Mouse (Mus musculus): Measurements from ENCODE around the gene Tle6. TPM values are rescaled to one million over a fixed set of nuclear protein-coding genes. Genes with fewer than 3 reads are reported as not detected.
A peak's percentile ranks its signal among the peaks of the same experiment; 100 is the strongest.
"Not testable (repeated sequence)": the region's sequence is repeated elsewhere in the genome, so short reads cannot be mapped to it uniquely, and the experiment has no call there.

The Tle6 gene
- polyA plus RNA-seq, 1 experiment from 2014 or later = 12.1 TPM

- H3K27ac ChIP-seq; H3K9ac ChIP-seq; H3K36me3 ChIP-seq; H3K9me3 ChIP-seq (replicated peaks); H3K4me2 ChIP-seq; ATAC-seq; H3K4me3 ChIP-seq: not testable (repeated sequence)
- H3K27me3 ChIP-seq (replicated peaks) = peaks cover 21% of the 10 kb centered on the region
- H3K4me1 ChIP-seq = peaks cover 35% of the 10 kb centered on the region
- 51% methylated on average over 4 of the region's 4 CpGs for WGBS (ENCODE audit: insufficient replicate concordance)
Observed at GRCm38 (mm10) chr10:81640825-81641224, 40.0 kb upstream of the Tle6 start.

- 45% methylated on average over 6 of the region's 6 CpGs for WGBS (ENCODE audit: insufficient replicate concordance)
- ATAC-seq = no peak
Observed at GRCm38 (mm10) chr10:81638101-81638500, 37.2 kb upstream of the Tle6 start.

GRCm38 (mm10) chr10:81636338-81636737 is 35.5 kb upstream of the Tle6 start:
- H3K9me3 ChIP-seq (replicated peaks) = no peaks in the 10 kb centered on the region
- no peak overlapping the region for H3K4me2 ChIP-seq
- no peak overlapping the region for H3K9ac ChIP-seq
- ATAC-seq = no peak
- no peaks in the 10 kb centered on the region for H3K36me3 ChIP-seq
- peaks cover 32% of the 10 kb centered on the region for H3K27me3 ChIP-seq (replicated peaks)
- no peak overlapping the region for H3K27ac ChIP-seq
- peaks cover 32% of the 10 kb centered on the region for H3K4me1 ChIP-seq
- H3K4me3 ChIP-seq = no peak overlapping the region
- 10% methylated on average over 8 of the region's 8 CpGs for WGBS (ENCODE audit: insufficient replicate concordance)

More at GRCm38 (mm10) chr10:81638101-81638500, 37.2 kb upstream of the Tle6 start:
- no peaks in the 10 kb centered on the region for H3K36me3 ChIP-seq
- H3K9me3 ChIP-seq (replicated peaks) = no peaks in the 10 kb centered on the region
- no peak overlapping the region for H3K4me2 ChIP-seq
- no peak overlapping the region for H3K27ac ChIP-seq
- no peak overlapping the region for H3K4me3 ChIP-seq
- H3K4me1 ChIP-seq = peaks cover 42% of the 10 kb centered on the region
- H3K9ac ChIP-seq = no peak overlapping the region
- peaks cover 32% of the 10 kb centered on the region for H3K27me3 ChIP-seq (replicated peaks)

GRCm38 (mm10) chr10:81633253-81634099 is 32.6 kb upstream of the Tle6 start:
- 5% methylated on average over 37 of the region's 37 CpGs for WGBS (ENCODE audit: insufficient replicate concordance)
- H3K27ac ChIP-seq = peak overlapping the region; percentile 71
- no peaks in the 10 kb centered on the region for H3K9me3 ChIP-seq (replicated peaks)
- no peaks in the 10 kb centered on the region for H3K36me3 ChIP-seq
- H3K4me2 ChIP-seq = peak overlapping the region; percentile 75
- H3K27me3 ChIP-seq (replicated peaks) = peaks cover 25% of the 10 kb centered on the region
- ATAC-seq = peak; percentile 96
- peaks cover 33% of the 10 kb centered on the region for H3K4me1 ChIP-seq
- H3K9ac ChIP-seq = peak overlapping the region; percentile 58
- peak overlapping the region; percentile 53 for H3K4me3 ChIP-seq

- Histone ChIP-seq H3K27me3 (replicated peaks) (peaks cover 6% of the 10 kb centered on the region; the same call in 1 of the 2 replicates), H3K4me1 (peaks cover 41% of the 10 kb centered on the region), H3K4me3 (peak within 1 kb of the TSS; percentile 81), H3K9ac (peak within 1 kb of the TSS; percentile 76), H3K4me2 (peak within 1 kb of the TSS; percentile 83), H3K9me3 (replicated peaks) (no peaks in the 10 kb centered on the region), H3K27ac (peak within 1 kb of the TSS; percentile 93), H3K36me3 (peaks cover 27% of the 10 kb centered on the region)
- 78% methylated on average over 16 of the region's 16 CpGs for WGBS (ENCODE audit: insufficient replicate concordance)
- no peak for ATAC-seq
Observed at GRCm38 (mm10) chr10:81628390-81628789, 27.5 kb upstream of the Tle6 start, which contains the start of gene Ankrd24. Gene Ankrd24, plus strand, starts transcription at chr10:81628540.

- peak overlapping the region; percentile 83 for H3K4me2 ChIP-seq
- peak overlapping the region; percentile 81 for H3K4me3 ChIP-seq
- H3K9ac ChIP-seq = peak overlapping the region; percentile 76
- peaks cover 39% of the 10 kb centered on the region for H3K4me1 ChIP-seq
- H3K36me3 ChIP-seq = peaks cover 31% of the 10 kb centered on the region
- peak overlapping the region; percentile 93 for H3K27ac ChIP-seq
- 46% methylated on average over 7 of the region's 7 CpGs for WGBS (ENCODE audit: insufficient replicate concordance)
- peaks cover 6% of the 10 kb centered on the region; the same call in 1 of the 2 replicates for H3K27me3 ChIP-seq (replicated peaks)
- ATAC-seq = peak; percentile 39
- no peaks in the 10 kb centered on the region for H3K9me3 ChIP-seq (replicated peaks)
Observed at GRCm38 (mm10) chr10:81627836-81628220, 27.0 kb upstream of the Tle6 start.

GRCm38 (mm10) chr10:81626994-81627835 is 26.3 kb upstream of the Tle6 start, which contains the start of gene Sirt6:
Gene Sirt6, minus strand, starts transcription at chr10:81627797.
- peak within 1 kb of the TSS; percentile 93 for H3K27ac ChIP-seq
- peak; percentile 92 for ATAC-seq
- H3K4me3 ChIP-seq = peak within 1 kb of the TSS; percentile 81
- H3K4me2 ChIP-seq = peak within 1 kb of the TSS; percentile 83
- peak within 1 kb of the TSS; percentile 76 for H3K9ac ChIP-seq
- 3% methylated on average over 40 of the region's 40 CpGs for WGBS (ENCODE audit: insufficient replicate concordance)
- no peaks in the 10 kb centered on the region for H3K9me3 ChIP-seq (replicated peaks)
- peaks cover 6% of the 10 kb centered on the region; the same call in 1 of the 2 replicates for H3K27me3 ChIP-seq (replicated peaks)
- H3K36me3 ChIP-seq = peaks cover 37% of the 10 kb centered on the region
- H3K4me1 ChIP-seq = peaks cover 36% of the 10 kb centered on the region

- H3K9ac ChIP-seq = peak overlapping the region; percentile 76
- 79% methylated on average over 22 of the region's 22 CpGs for WGBS (ENCODE audit: insufficient replicate concordance)
- H3K9me3 ChIP-seq (replicated peaks) = no peaks in the 10 kb centered on the region
- peaks cover 43% of the 10 kb centered on the region for H3K36me3 ChIP-seq
- peak overlapping the region; percentile 93 for H3K27ac ChIP-seq
- H3K4me2 ChIP-seq = peak overlapping the region; percentile 83
- ATAC-seq = no peak
- H3K4me1 ChIP-seq = peaks cover 36% of the 10 kb centered on the region
- peaks cover 6% of the 10 kb centered on the region; the same call in 1 of the 2 replicates for H3K27me3 ChIP-seq (replicated peaks)
- peak overlapping the region; percentile 81 for H3K4me3 ChIP-seq
Observed at GRCm38 (mm10) chr10:81626101-81626993, 25.5 kb upstream of the Tle6 start.

GRCm38 (mm10) chr10:81623441-81623840 is 22.6 kb upstream of the Tle6 start:
- Histone ChIP-seq H3K9ac (no peak overlapping the region), H3K27me3 (replicated peaks) (no peaks in the 10 kb centered on the region), H3K36me3 (peaks cover 47% of the 10 kb centered on the region), H3K4me2 (no peak overlapping the region), H3K4me1 (peaks cover 36% of the 10 kb centered on the region), H3K4me3 (no peak overlapping the region), H3K27ac (peak overlapping the region; percentile 17; the same call in 1 of the 2 replicates), H3K9me3 (replicated peaks) (no peaks in the 10 kb centered on the region)
- WGBS (ENCODE audit: insufficient replicate concordance) = 49% methylated on average over 8 of the region's 8 CpGs
- no peak for ATAC-seq

GRCm38 (mm10) chr10:81620786-81621185 is 19.9 kb upstream of the Tle6 start:
- 55% methylated on average over 9 of the region's 9 CpGs for WGBS (ENCODE audit: insufficient replicate concordance)
- no peak for ATAC-seq
- no peak overlapping the region for H3K27ac ChIP-seq
- H3K4me3 ChIP-seq = no peak overlapping the region
- peaks cover 43% of the 10 kb centered on the region for H3K36me3 ChIP-seq
- no peak overlapping the region for H3K4me2 ChIP-seq
- H3K9ac ChIP-seq = no peak overlapping the region
- no peaks in the 10 kb centered on the region for H3K9me3 ChIP-seq (replicated peaks)
- H3K4me1 ChIP-seq = peaks cover 14% of the 10 kb centered on the region
- H3K27me3 ChIP-seq (replicated peaks) = no peaks in the 10 kb centered on the region

GRCm38 (mm10) chr10:81619976-81620375 is 19.1 kb upstream of the Tle6 start:
- no peak overlapping the region for H3K4me3 ChIP-seq
- H3K36me3 ChIP-seq = peaks cover 35% of the 10 kb centered on the region
- ATAC-seq = no peak
- WGBS (ENCODE audit: insufficient replicate concordance) = 66% methylated on average over 5 of the region's 5 CpGs
- H3K9me3 ChIP-seq (replicated peaks) = no peaks in the 10 kb centered on the region
- no peak overlapping the region for H3K4me2 ChIP-seq
- no peaks in the 10 kb centered on the region for H3K27me3 ChIP-seq (replicated peaks)
- no peak overlapping the region for H3K9ac ChIP-seq
- peaks cover 12% of the 10 kb centered on the region for H3K4me1 ChIP-seq
- no peak overlapping the region for H3K27ac ChIP-seq
